Mouse (Mus musculus): Measurements from ENCODE around the gene Prkrip1. TPM values are rescaled to one million over a fixed set of nuclear protein-coding genes. Genes with fewer than 3 reads are reported as not detected.

The Prkrip1 gene
- polyA plus RNA-seq, 2 experiments = 16.0 to 25.0 TPM

GRCm38 (mm10) chr5:136217932-136218381 is 19.2 kb upstream of the Prkrip1 start:
- DNase-seq (ENCODE audit: low read depth in 3 of 3, low spot score in 3 of 3) (no peak), ATAC-seq (ENCODE audit: insufficient read depth) (no peak)
- WGBS (ENCODE audit: insufficient replicate concordance) = 28% methylated on average over 4 of the region's 4 CpGs
- TF ChIP-seq EP300 (IDR thresholded peaks at IDR 0.05; ENCODE audit: low read depth) (no peak), CTCF (IDR thresholded peaks at IDR 0.05; ENCODE audit: low read depth) (no peak)
- Histone ChIP-seq H3K36me3 (replicated peaks; ENCODE audit: control insufficient read depth, insufficient read depth, low read depth) (no peaks in the 10 kb centered on the region), H3K27ac (no peak overlapping the region), H3K9ac (replicated peaks) (no peak overlapping the region), H3K4me3 (ENCODE audit: insufficient read depth in 1 of 2, low read depth in 2 of 2, low read length in 2 of 2) (no peak overlapping the region), H3K9me3 (ENCODE audit: control insufficient read depth, low read length) (no peaks in the 10 kb centered on the region), H3K27me3 (ENCODE audit: control insufficient read depth, insufficient read depth, low read length) (no peaks in the 10 kb centered on the region), H3K4me1 (replicated peaks; ENCODE audit: control insufficient read depth in 2 of 2, insufficient read depth in 2 of 2, low read length in 1 of 2) (no peaks in the 10 kb centered on the region), H3K4me2 (ENCODE audit: low read depth) (no peak overlapping the region)

- no peaks in the 10 kb centered on the region for H3K4me1 ChIP-seq (replicated peaks; ENCODE audit: control insufficient read depth in 2 of 2, insufficient read depth in 2 of 2, low read length in 1 of 2)
- no peaks in the 10 kb centered on the region for H3K36me3 ChIP-seq (replicated peaks; ENCODE audit: control insufficient read depth, insufficient read depth, low read depth)
- DNase-seq (ENCODE audit: low read depth in 3 of 3, low spot score in 3 of 3) (no peak), ATAC-seq (ENCODE audit: insufficient read depth) (no peak)
- no peak overlapping the region for H3K9ac ChIP-seq (replicated peaks)
- TF ChIP-seq EP300 (IDR thresholded peaks at IDR 0.05; ENCODE audit: low read depth) (no peak), CTCF (IDR thresholded peaks at IDR 0.05; ENCODE audit: low read depth) (no peak)
- H3K27ac ChIP-seq = no peak overlapping the region
- 56% methylated on average over 18 of the region's 18 CpGs for WGBS (ENCODE audit: insufficient replicate concordance)
- H3K4me3 ChIP-seq (ENCODE audit: insufficient read depth in 1 of 2, low read depth in 2 of 2, low read length in 2 of 2) = no peak overlapping the region
- H3K9me3 ChIP-seq (ENCODE audit: control insufficient read depth, low read length) = no peaks in the 10 kb centered on the region
- no peak overlapping the region for H3K4me2 ChIP-seq (ENCODE audit: low read depth)
- no peaks in the 10 kb centered on the region for H3K27me3 ChIP-seq (ENCODE audit: control insufficient read depth, insufficient read depth, low read length)
Observed at GRCm38 (mm10) chr5:136217004-136217665, 18.4 kb upstream of the Prkrip1 start.

- no peaks in the 10 kb centered on the region for H3K9me3 ChIP-seq (ENCODE audit: control insufficient read depth, low read length)
- H3K4me3 ChIP-seq (ENCODE audit: insufficient read depth in 1 of 2, low read depth in 2 of 2, low read length in 2 of 2) = no peak overlapping the region
- DNase-seq (ENCODE audit: low read depth in 3 of 3, low spot score in 3 of 3) (no peak), ATAC-seq (ENCODE audit: insufficient read depth) (no peak)
- no peaks in the 10 kb centered on the region for H3K4me1 ChIP-seq (replicated peaks; ENCODE audit: control insufficient read depth in 2 of 2, insufficient read depth in 2 of 2, low read length in 1 of 2)
- H3K27ac ChIP-seq = no peak overlapping the region
- H3K9ac ChIP-seq (replicated peaks) = no peak overlapping the region
- H3K27me3 ChIP-seq (ENCODE audit: control insufficient read depth, insufficient read depth, low read length) = no peaks in the 10 kb centered on the region
- H3K36me3 ChIP-seq (replicated peaks; ENCODE audit: control insufficient read depth, insufficient read depth, low read depth) = no peaks in the 10 kb centered on the region
- no peak for TF ChIP-seq EP300 (IDR thresholded peaks at IDR 0.05; ENCODE audit: low read depth)
- no peak for TF ChIP-seq CTCF (IDR thresholded peaks at IDR 0.05; ENCODE audit: low read depth)
- 71% methylated on average over 5 of the region's 5 CpGs for whole genome bisulfite sequencing (ENCODE audit: insufficient replicate concordance)
- H3K4me2 ChIP-seq (ENCODE audit: low read depth) = no peak overlapping the region
Observed at GRCm38 (mm10) chr5:136215958-136216357, 17.2 kb upstream of the Prkrip1 start.

DNA sequence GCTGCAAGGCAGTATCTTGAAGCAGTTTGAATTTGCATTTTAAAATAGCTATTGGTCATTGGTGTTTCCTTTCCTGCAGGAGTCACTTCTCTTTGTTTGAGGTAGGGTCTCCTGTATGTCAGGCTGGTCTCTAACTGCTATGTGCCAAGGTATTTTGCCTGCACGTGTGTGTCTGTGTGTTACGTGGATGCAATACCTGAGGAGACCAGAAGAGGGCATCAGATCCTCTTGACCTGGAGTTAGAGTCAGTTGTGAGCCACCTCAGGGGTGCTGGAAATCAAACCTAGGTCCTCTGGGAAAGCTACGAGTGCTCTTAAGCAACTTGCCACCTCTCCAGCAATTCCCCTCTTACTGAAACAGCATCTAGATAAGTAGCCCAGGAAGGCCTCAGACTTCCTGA is 16.4 kb upstream of the Prkrip1 start:
- no peaks in the 10 kb centered on the region for H3K9me3 ChIP-seq (ENCODE audit: control insufficient read depth, low read length)
- 72% methylated on average over 3 of the region's 3 CpGs for WGBS (ENCODE audit: insufficient replicate concordance)
- no peak overlapping the region for H3K27ac ChIP-seq
- DNase-seq (ENCODE audit: low read depth in 3 of 3, low spot score in 3 of 3) = no peak
- H3K4me2 ChIP-seq (ENCODE audit: low read depth) = no peak overlapping the region
- H3K4me3 ChIP-seq (ENCODE audit: insufficient read depth in 1 of 2, low read depth in 2 of 2, low read length in 2 of 2) = no peak overlapping the region
- H3K4me1 ChIP-seq (replicated peaks; ENCODE audit: control insufficient read depth in 2 of 2, insufficient read depth in 2 of 2, low read length in 1 of 2) = no peaks in the 10 kb centered on the region
- no peak for ATAC-seq (ENCODE audit: insufficient read depth)
- no peaks in the 10 kb centered on the region for H3K36me3 ChIP-seq (replicated peaks; ENCODE audit: control insufficient read depth, insufficient read depth, low read depth)
- no peak overlapping the region for H3K9ac ChIP-seq (replicated peaks)
- H3K27me3 ChIP-seq (ENCODE audit: control insufficient read depth, insufficient read depth, low read length) = no peaks in the 10 kb centered on the region
- TF ChIP-seq CTCF (IDR thresholded peaks at IDR 0.05; ENCODE audit: low read depth) = peak; percentile 59
- TF ChIP-seq EP300 (IDR thresholded peaks at IDR 0.05; ENCODE audit: low read depth) = no peak

DNA sequence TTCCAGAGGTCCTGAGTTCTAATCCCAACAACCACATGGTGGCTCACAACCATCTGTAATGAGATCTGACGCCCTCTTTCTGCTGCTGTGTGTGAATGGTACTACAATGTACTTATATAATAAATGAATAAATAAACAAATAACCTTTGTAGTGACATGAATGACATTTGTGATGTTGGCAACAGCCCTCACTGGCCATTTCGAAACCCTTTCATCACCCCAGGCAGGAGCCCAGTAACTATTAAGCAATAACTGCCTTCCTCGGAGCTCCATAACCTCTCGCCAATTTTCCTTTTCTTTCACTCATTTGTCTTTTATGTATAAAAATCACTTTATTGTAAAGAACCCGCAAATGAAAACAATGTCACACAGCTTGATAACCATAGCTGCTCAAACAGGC is 15.0 kb upstream of the Prkrip1 start:
- Histone ChIP-seq H3K36me3 (replicated peaks; ENCODE audit: control insufficient read depth, insufficient read depth, low read depth) (no peaks in the 10 kb centered on the region), H3K4me2 (ENCODE audit: low read depth) (no peak overlapping the region), H3K4me3 (ENCODE audit: insufficient read depth in 1 of 2, low read depth in 2 of 2, low read length in 2 of 2) (no peak overlapping the region), H3K9me3 (ENCODE audit: control insufficient read depth, low read length) (no peaks in the 10 kb centered on the region), H3K27me3 (ENCODE audit: control insufficient read depth, insufficient read depth, low read length) (no peaks in the 10 kb centered on the region), H3K4me1 (replicated peaks; ENCODE audit: control insufficient read depth in 2 of 2, insufficient read depth in 2 of 2, low read length in 1 of 2) (no peaks in the 10 kb centered on the region), H3K27ac (no peak overlapping the region), H3K9ac (replicated peaks) (no peak overlapping the region)
- 45% methylated on average over 5 of the region's 5 CpGs for WGBS (ENCODE audit: insufficient replicate concordance)
- no peak for DNase-seq (ENCODE audit: low read depth in 3 of 3, low spot score in 3 of 3)
- no peak for ATAC-seq (ENCODE audit: insufficient read depth)
- no peak for TF ChIP-seq EP300 (IDR thresholded peaks at IDR 0.05; ENCODE audit: low read depth)
- no peak for TF ChIP-seq CTCF (IDR thresholded peaks at IDR 0.05; ENCODE audit: low read depth)
